Mouse (Mus musculus) heart, embryonic 10.5 days (tissue): Measurements from ENCODE around the gene Emc8. TPM values are rescaled to one million over a fixed set of nuclear protein-coding genes. Genes with fewer than 3 reads are reported as not detected.

Source experiments
- DNase-seq: peaks from one replicate; pipeline ENCODE4 v3.0.0-alpha.2; 2017; ENCODE audit warnings: low spot score
- H3K27ac ChIP-seq: fragments of 300-500 bp; sonication (generic); 2 replicates; pipeline ENCODE4 v1.5.1; 2016; ENCODE audit warnings: mild to moderate bottlenecking
- H3K27me3 ChIP-seq: fragments of 300-500 bp; sonication (generic); 2 replicates; pipeline ENCODE4 v1.6.1; 2016; ENCODE audit warnings: mild to moderate bottlenecking; ENCODE audit not compliant: poor library complexity, insufficient read depth, severe bottlenecking
- H3K36me3 ChIP-seq: fragments of 300-500 bp; sonication (generic); 2 replicates; pipeline ENCODE4 v1.6.1; 2016; ENCODE audit warnings: mild to moderate bottlenecking, moderate library complexity
- H3K4me1 ChIP-seq: fragments of 300-500 bp; sonication (generic); 2 replicates; pipeline ENCODE4 v1.6.1; 2016; ENCODE audit warnings: mild to moderate bottlenecking
- H3K4me3 ChIP-seq: fragments of 300-500 bp; sonication (generic); 2 replicates; pipeline ENCODE4 v1.5.1; 2016; ENCODE audit warnings: mild to moderate bottlenecking, moderate library complexity
- H3K9me3 ChIP-seq: fragments of 300-500 bp; sonication (generic); 2 replicates; pipeline ENCODE4 v1.6.1; 2016; ENCODE audit warnings: mild to moderate bottlenecking, moderate library complexity
- WGBS: fragments of 180-500 bp; shearing (Covaris S2); methylation state at CpG from one replicate; pipeline ENCODE4 v1.1.7; 2016; 5-methylcytosine and 5-hydroxymethylcytosine counted together
- polyA plus RNA-seq: library from polyadenylated mRNA; unstranded; fragments of >200 nt; fragmentation: Nextera tagmentation; extraction: Ambion mirVana; gene quantifications from 2 replicates; pipeline ENCODE4 v1.2.1, GENCODE M21; 2016

Emc8 gene
- polyA plus RNA-seq, 1 experiment from 2014 or later = 314 TPM

GRCm38 (mm10) chr8:120697154-120697978 is 29.0 kb upstream of the Emc8 start:
- Histone ChIP-seq H3K27ac (0 out of 2 replicates have a peak overlapping the region, but pooled peaks have one; percentile 18), H3K4me3 (no peak overlapping the region), H3K36me3 (no peaks in the 10 kb centered on the region), H3K4me1 (peaks cover 43% of the 10 kb centered on the region), H3K9me3 (no peaks in the 10 kb centered on the region; the same call in 1 of the 2 replicates), H3K27me3 (peaks cover 24% of the 10 kb centered on the region; the same call in 1 of the 2 replicates)
- DNase-seq = no peak
- 67% methylated on average over 17 of the region's 17 CpGs for WGBS

GRCm38 (mm10) chr8:120696401-120697153 is 28.2 kb upstream of the Emc8 start:
- peaks cover 16% of the 10 kb centered on the region; the same call in 1 of the 2 replicates for H3K27me3 ChIP-seq
- no peak overlapping the region for H3K27ac ChIP-seq
- H3K4me1 ChIP-seq = peaks cover 43% of the 10 kb centered on the region
- 43% methylated on average over 13 of the region's 13 CpGs for WGBS
- DNase-seq = no peak
- H3K36me3 ChIP-seq = no peaks in the 10 kb centered on the region
- H3K4me3 ChIP-seq = no peak overlapping the region
- H3K9me3 ChIP-seq = no peaks in the 10 kb centered on the region; the same call in 1 of the 2 replicates

GRCm38 (mm10) chr8:120693861-120694493 is 25.6 kb upstream of the Emc8 start:
- H3K27ac ChIP-seq = peak overlapping the region; percentile 6; the same call in 1 of the 2 replicates
- H3K27me3 ChIP-seq = peaks cover 13% of the 10 kb centered on the region; the same call in 1 of the 2 replicates
- no peaks in the 10 kb centered on the region for H3K36me3 ChIP-seq
- no peak for DNase-seq
- H3K4me1 ChIP-seq = peaks cover 36% of the 10 kb centered on the region
- 29% methylated on average over 22 of the region's 22 CpGs for WGBS
- H3K4me3 ChIP-seq = peak overlapping the region; percentile 20
- H3K9me3 ChIP-seq = no peaks in the 10 kb centered on the region; the same call in 1 of the 2 replicates

GRCm38 (mm10) chr8:120692934-120693333 is 24.6 kb upstream of the Emc8 start:
- WGBS = 49% methylated on average over 4 of the region's 4 CpGs
- DNase-seq = no peak
- H3K4me1 ChIP-seq = peaks cover 36% of the 10 kb centered on the region
- H3K27me3 ChIP-seq = peaks cover 24% of the 10 kb centered on the region
- H3K9me3 ChIP-seq = no peaks in the 10 kb centered on the region; the same call in 1 of the 2 replicates
- H3K36me3 ChIP-seq = no peaks in the 10 kb centered on the region
- H3K4me3 ChIP-seq = no peak overlapping the region
- no peak overlapping the region for H3K27ac ChIP-seq

- Histone ChIP-seq H3K4me3 (no peak overlapping the region), H3K27ac (no peak overlapping the region), H3K27me3 (peaks cover 56% of the 10 kb centered on the region), H3K9me3 (no peaks in the 10 kb centered on the region), H3K4me1 (peaks cover 12% of the 10 kb centered on the region; the same call in 1 of the 2 replicates), H3K36me3 (no peaks in the 10 kb centered on the region)
- 83% methylated on average over 7 of the region's 7 CpGs for WGBS
- DNase-seq = no peak
Measured at GRCm38 (mm10) chr8:120688511-120688910, 20.1 kb upstream of the Emc8 start.

- H3K4me3 ChIP-seq = no peak overlapping the region
- 60% methylated on average over 8 of the region's 8 CpGs for WGBS
- no peaks in the 10 kb centered on the region for H3K9me3 ChIP-seq
- H3K27me3 ChIP-seq = peaks cover 57% of the 10 kb centered on the region
- no peak overlapping the region for H3K27ac ChIP-seq
- H3K4me1 ChIP-seq = peaks cover 9% of the 10 kb centered on the region; the same call in 1 of the 2 replicates
- H3K36me3 ChIP-seq = no peaks in the 10 kb centered on the region
- DNase-seq = no peak
Measured at GRCm38 (mm10) chr8:120687786-120688185, 19.4 kb upstream of the Emc8 start.

- DNase-seq = peak; percentile 73
- 84% methylated on average over 5 of the region's 5 CpGs for WGBS
- no peaks in the 10 kb centered on the region for H3K36me3 ChIP-seq
- peaks cover 67% of the 10 kb centered on the region for H3K27me3 ChIP-seq
- peaks cover 8% of the 10 kb centered on the region; the same call in 1 of the 2 replicates for H3K4me1 ChIP-seq
- H3K4me3 ChIP-seq = no peak overlapping the region
- H3K9me3 ChIP-seq = no peaks in the 10 kb centered on the region
- no peak overlapping the region for H3K27ac ChIP-seq
Measured at GRCm38 (mm10) chr8:120686576-120686975, 18.2 kb upstream of the Emc8 start.

- Histone ChIP-seq H3K4me1 (peaks cover 8% of the 10 kb centered on the region; the same call in 1 of the 2 replicates), H3K27me3 (peaks cover 67% of the 10 kb centered on the region), H3K4me3 (no peak overlapping the region), H3K27ac (no peak overlapping the region), H3K9me3 (no peaks in the 10 kb centered on the region), H3K36me3 (no peaks in the 10 kb centered on the region)
- 79% methylated on average over 13 of the region's 13 CpGs for WGBS
- DNase-seq = no peak
Measured at GRCm38 (mm10) chr8:120686051-120686450, 17.7 kb upstream of the Emc8 start.

- no peak overlapping the region for H3K27ac ChIP-seq
- no peak for DNase-seq
- no peak overlapping the region for H3K4me3 ChIP-seq
- WGBS = 71% methylated on average over 8 of the region's 8 CpGs
- peaks cover 67% of the 10 kb centered on the region for H3K27me3 ChIP-seq
- H3K9me3 ChIP-seq = no peaks in the 10 kb centered on the region
- no peaks in the 10 kb centered on the region for H3K36me3 ChIP-seq
- peaks cover 8% of the 10 kb centered on the region; the same call in 1 of the 2 replicates for H3K4me1 ChIP-seq
Measured at GRCm38 (mm10) chr8:120685591-120685990, 17.2 kb upstream of the Emc8 start.

- Histone ChIP-seq H3K9me3 (no peaks in the 10 kb centered on the region), H3K4me3 (no peak overlapping the region), H3K36me3 (no peaks in the 10 kb centered on the region), H3K27me3 (peaks cover 62% of the 10 kb centered on the region), H3K27ac (no peak overlapping the region), H3K4me1 (peaks cover 8% of the 10 kb centered on the region; the same call in 1 of the 2 replicates)
- 68% methylated on average over 5 of the region's 5 CpGs for WGBS
- no peak for DNase-seq
Measured at GRCm38 (mm10) chr8:120685097-120685496, 16.7 kb upstream of the Emc8 start.

GRCm38 (mm10) chr8:120684082-120684481 is 15.7 kb upstream of the Emc8 start:
- H3K27me3 ChIP-seq = peaks cover 63% of the 10 kb centered on the region

GRCm38 (mm10) chr8:120683602-120684001 is 15.2 kb upstream of the Emc8 start:
- Histone ChIP-seq H3K4me1 (peaks cover 12% of the 10 kb centered on the region), H3K36me3 (no peaks in the 10 kb centered on the region)

More at GRCm38 (mm10) chr8:120684082-120684481, 15.7 kb upstream of the Emc8 start:
- 62% methylated on average over 5 of the region's 5 CpGs for WGBS
- Histone ChIP-seq H3K4me3 (no peak overlapping the region), H3K36me3 (no peaks in the 10 kb centered on the region), H3K27ac (no peak overlapping the region), H3K4me1 (peaks cover 12% of the 10 kb centered on the region), H3K9me3 (no peaks in the 10 kb centered on the region)
- DNase-seq = no peak

More at GRCm38 (mm10) chr8:120683602-120684001, 15.2 kb upstream of the Emc8 start:
- Histone ChIP-seq H3K4me3 (no peak overlapping the region), H3K27ac (no peak overlapping the region), H3K9me3 (no peaks in the 10 kb centered on the region), H3K27me3 (peaks cover 59% of the 10 kb centered on the region)
- peak; percentile 82 for DNase-seq
- 17% methylated on average over 10 of the region's 10 CpGs for WGBS
